Mouse (Mus musculus) liver, postnatal 0 days (tissue): Measurements from ENCODE around the gene Arpc1a. TPM values are rescaled to one million over a fixed set of nuclear protein-coding genes. Genes with fewer than 3 reads are reported as not detected.
A peak's percentile ranks its signal among the peaks of the same experiment; 100 is the strongest.

Experiments
- ATAC-seq: fragments of 200-750 bp; cut with Nextera tagmentation; 2 replicates; pipeline ENCODE4 v1.8.0; 2017; ENCODE audit warnings: mild to moderate bottlenecking, moderate library complexity
- DNase-seq: peaks from one replicate; pipeline ENCODE4 v3.0.0-alpha.2; 2016
- H3K27ac ChIP-seq: fragments of 300-500 bp; sonication (generic); 2 replicates; pipeline ENCODE4 v1.5.1; 2014; ENCODE audit warnings: antibody characterized with exemption, moderate library complexity, mild to moderate bottlenecking, low read depth
- H3K27me3 ChIP-seq: fragments of 300-500 bp; sonication (generic); 2 replicates; pipeline ENCODE4 v1.6.1; 2014; ENCODE audit warnings: low read length, control low read depth, mixed read lengths; ENCODE audit not compliant: insufficient read depth
- H3K36me3 ChIP-seq: fragments of 300-500 bp; sonication (generic); replicated peaks from 2 replicates; pipeline ENCODE4 v1.6.1; 2014; ENCODE audit warnings: mild to moderate bottlenecking, control low read depth, low read length, moderate library complexity, mixed read lengths; ENCODE audit not compliant: insufficient read depth
- H3K4me1 ChIP-seq: fragments of 300-500 bp; sonication (generic); 2 replicates; pipeline ENCODE4 v1.6.1; 2014; ENCODE audit warnings: antibody characterized with exemption, mild to moderate bottlenecking, control low read depth; ENCODE audit not compliant: insufficient read depth
- H3K4me2 ChIP-seq: fragments of 300-500 bp; sonication (generic); 2 replicates; pipeline ENCODE4 v1.6.1; 2014; ENCODE audit warnings: low read depth, mild to moderate bottlenecking, low read length, moderate library complexity, mixed read lengths
- H3K4me3 ChIP-seq: fragments of 300-500 bp; sonication (generic); 2 replicates; pipeline ENCODE4 v1.5.1; 2014; ENCODE audit warnings: low read depth, low read length
- H3K9ac ChIP-seq: fragments of 300-500 bp; sonication (generic); replicated peaks from 2 replicates; pipeline ENCODE4 v1.6.1; 2014; ENCODE audit warnings: mild to moderate bottlenecking, moderate library complexity
- H3K9me3 ChIP-seq: fragments of 300-500 bp; sonication (generic); 2 replicates; pipeline ENCODE4 v1.6.1; 2016; ENCODE audit warnings: mild to moderate bottlenecking, control low read depth, low read length, mixed read lengths
- CTCF ChIP-seq: sonication (generic); IDR thresholded peaks from 2 replicates; pipeline ENCODE4 v1.5.1; 2016; ENCODE audit warnings: antibody characterized with exemption, low read depth
- EP300 ChIP-seq: IDR thresholded peaks from 2 replicates; pipeline ENCODE4 v1.6.1; 2016; ENCODE audit warnings: antibody characterized with exemption, low read depth, mild to moderate bottlenecking
- WGBS: fragments of 180-500 bp; shearing (Covaris S2); extraction: QIAGEN DNeasy Blood & Tissue Kit; methylation state at CpG from one replicate; pipeline ENCODE4 v1.1.7; 2014; ENCODE audit not compliant: insufficient replicate concordance; 5-methylcytosine and 5-hydroxymethylcytosine counted together
- polyA plus RNA-seq: library from polyadenylated mRNA; unstranded; fragments of >200 nt; fragmentation: Nextera tagmentation; extraction: Ambion mirVana; gene quantifications from 2 replicates; pipeline ENCODE4 v1.2.1, GENCODE M21; 2015

The Arpc1a gene
- polyA plus RNA-seq, 1 experiment from 2014 or later = 51.1 TPM

DNA sequence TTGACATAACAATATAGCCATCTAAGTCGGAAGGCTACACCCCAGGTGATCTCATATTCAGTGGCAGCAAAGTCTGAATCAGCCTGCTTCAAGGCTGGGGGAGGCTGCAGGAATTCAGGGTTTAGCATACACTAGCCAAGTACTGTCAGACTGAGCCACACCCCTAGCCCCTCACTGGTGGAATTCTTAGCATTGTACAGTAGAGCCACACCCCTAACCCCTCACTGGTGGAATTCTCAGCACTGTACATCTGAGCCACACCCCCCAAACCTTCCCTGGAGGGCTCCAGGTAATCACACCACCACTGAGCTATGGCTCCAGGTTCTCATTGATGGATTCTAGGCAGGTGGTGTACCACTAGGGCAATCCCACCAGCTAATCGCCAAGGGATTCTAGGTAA lies 24.1 kb upstream of the Arpc1a start:
- Histone ChIP-seq H3K9me3 (no peaks in the 10 kb centered on the region), H3K27ac (no peak overlapping the region), H3K4me2 (no peak overlapping the region), H3K36me3 (no peaks in the 10 kb centered on the region), H3K4me1 (no peaks in the 10 kb centered on the region), H3K4me3 (no peak overlapping the region), H3K27me3 (no peaks in the 10 kb centered on the region), H3K9ac (no peak overlapping the region)
- 65% methylated on average over 2 of the region's 2 CpGs for WGBS
- no peak for TF ChIP-seq EP300
- TF ChIP-seq CTCF = no peak
- ATAC-seq (no peak), DNase-seq (no peak)

DNA sequence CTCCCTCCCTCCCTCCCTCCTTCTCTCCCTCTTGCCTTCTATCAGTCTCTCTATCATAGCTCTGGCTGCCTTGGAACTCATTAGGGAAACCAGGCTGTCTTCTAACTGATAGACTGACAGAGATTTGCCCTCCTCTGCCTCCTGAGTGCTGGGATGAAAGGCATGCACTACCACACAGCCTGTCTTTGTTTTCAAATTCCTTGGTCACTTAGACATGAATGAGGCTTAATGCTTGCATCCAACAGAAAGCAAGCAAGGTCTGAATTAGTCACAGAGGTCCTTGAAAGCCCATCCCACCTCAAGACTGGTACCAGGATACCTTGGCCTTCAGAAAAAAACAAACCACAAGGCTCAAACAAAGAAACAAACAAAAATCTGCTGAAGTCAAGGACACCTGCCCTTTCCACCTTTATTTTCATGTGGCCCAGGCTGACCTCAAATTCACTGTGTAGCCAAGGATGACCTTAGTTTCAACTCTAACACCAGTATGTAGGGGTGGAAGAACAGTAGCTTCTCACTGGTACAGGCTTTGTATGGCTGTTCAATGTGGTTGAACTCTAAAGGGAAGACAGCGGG lies 18.8 kb upstream of the Arpc1a start:
- H3K9ac ChIP-seq = no peak overlapping the region
- H3K4me2 ChIP-seq = no peak overlapping the region
- H3K9me3 ChIP-seq = no peaks in the 10 kb centered on the region
- WGBS = 88% methylated on average over 1 of the region's 1 CpGs
- H3K4me1 ChIP-seq = no peaks in the 10 kb centered on the region
- no peaks in the 10 kb centered on the region for H3K36me3 ChIP-seq
- H3K4me3 ChIP-seq = no peak overlapping the region
- ATAC-seq (no peak), DNase-seq (no peak)
- H3K27ac ChIP-seq = no peak overlapping the region
- no peak for TF ChIP-seq EP300
- TF ChIP-seq CTCF = no peak
- no peaks in the 10 kb centered on the region for H3K27me3 ChIP-seq

DNA sequence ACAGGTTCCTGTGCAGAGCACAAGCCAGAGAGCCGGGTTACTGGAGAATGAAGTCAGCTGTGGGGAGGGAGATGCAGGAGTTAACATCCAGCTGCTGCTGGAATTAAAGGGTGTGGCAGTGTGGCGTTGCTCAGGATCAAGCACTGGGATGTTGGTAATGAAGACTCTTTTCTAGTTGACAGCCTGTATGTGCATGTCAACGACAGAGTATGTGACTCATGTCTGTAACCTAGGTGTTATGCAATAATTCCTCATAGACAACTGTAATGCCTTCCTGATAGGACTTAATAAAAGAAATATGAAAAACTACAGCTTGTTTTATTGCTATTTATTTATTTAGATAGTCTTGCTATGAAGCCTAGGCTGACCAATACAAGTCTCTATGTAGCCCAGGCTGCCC lies 14.8 kb upstream of the Arpc1a start:
- no peaks in the 10 kb centered on the region for H3K9me3 ChIP-seq
- H3K27ac ChIP-seq = no peak overlapping the region
- H3K27me3 ChIP-seq = no peaks in the 10 kb centered on the region
- TF ChIP-seq EP300 (no peak), CTCF (no peak)
- H3K36me3 ChIP-seq = no peaks in the 10 kb centered on the region
- no peak overlapping the region for H3K4me2 ChIP-seq
- H3K4me1 ChIP-seq = no peaks in the 10 kb centered on the region
- H3K4me3 ChIP-seq = no peak overlapping the region
- no peak for DNase-seq
- H3K9ac ChIP-seq = no peak overlapping the region
- ATAC-seq = no peak
- WGBS = 44% methylated on average over 3 of the region's 3 CpGs

DNA sequence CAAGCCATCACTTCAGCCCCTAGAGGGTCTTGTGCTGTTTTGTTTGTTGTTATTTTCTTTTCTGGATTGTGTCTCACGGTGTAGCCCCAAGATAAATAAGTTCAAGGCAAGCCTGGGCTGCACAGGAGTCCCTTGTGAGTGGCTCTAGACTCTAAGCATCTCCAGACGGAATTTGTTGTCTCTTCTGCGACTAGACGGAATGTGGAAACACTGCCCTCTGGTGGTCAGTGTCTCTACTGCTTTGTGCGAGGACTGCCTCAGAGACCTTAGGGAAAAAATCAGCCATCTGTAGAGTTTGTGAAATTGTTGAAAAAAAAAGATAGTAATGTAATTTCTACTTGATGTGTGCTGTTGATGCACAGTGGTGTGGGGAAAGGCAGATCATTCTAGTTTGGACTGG lies 13.9 kb upstream of the Arpc1a start:
- H3K9ac ChIP-seq = no peak overlapping the region
- H3K27ac ChIP-seq = no peak overlapping the region
- H3K9me3 ChIP-seq = no peaks in the 10 kb centered on the region
- H3K4me3 ChIP-seq = no peak overlapping the region
- no peak for ATAC-seq
- no peaks in the 10 kb centered on the region for H3K36me3 ChIP-seq
- peak; percentile 88 for TF ChIP-seq CTCF
- TF ChIP-seq EP300 = no peak
- peak; percentile 74 for DNase-seq
- H3K27me3 ChIP-seq = no peaks in the 10 kb centered on the region
- H3K4me2 ChIP-seq = no peak overlapping the region
- 4% methylated on average over 5 of the region's 5 CpGs for WGBS
- H3K4me1 ChIP-seq = no peaks in the 10 kb centered on the region

DNA sequence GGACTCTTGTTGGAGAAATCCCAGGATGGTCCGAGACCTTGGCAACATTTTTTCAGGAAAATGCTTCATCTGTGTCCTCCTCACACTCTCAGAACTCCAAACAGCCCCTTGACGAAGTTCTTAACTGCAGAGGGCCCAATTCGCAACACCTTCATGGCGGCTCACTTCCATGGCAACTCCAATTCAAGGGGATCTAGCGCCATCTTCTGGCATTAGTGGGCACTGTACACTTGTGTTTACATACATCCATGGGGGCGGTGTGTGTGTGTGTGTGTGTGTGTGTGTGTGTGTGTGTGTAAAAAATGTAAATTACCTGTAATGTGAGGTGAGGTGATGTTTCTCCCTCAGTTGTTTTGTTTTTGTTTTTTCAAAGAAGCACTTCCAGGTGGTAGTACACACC lies 12.3 kb upstream of the Arpc1a start:
- no peak for TF ChIP-seq EP300
- peak; percentile 58 for TF ChIP-seq CTCF
- H3K27ac ChIP-seq = no peak overlapping the region
- 51% methylated on average over 6 of the region's 6 CpGs for WGBS

DNA sequence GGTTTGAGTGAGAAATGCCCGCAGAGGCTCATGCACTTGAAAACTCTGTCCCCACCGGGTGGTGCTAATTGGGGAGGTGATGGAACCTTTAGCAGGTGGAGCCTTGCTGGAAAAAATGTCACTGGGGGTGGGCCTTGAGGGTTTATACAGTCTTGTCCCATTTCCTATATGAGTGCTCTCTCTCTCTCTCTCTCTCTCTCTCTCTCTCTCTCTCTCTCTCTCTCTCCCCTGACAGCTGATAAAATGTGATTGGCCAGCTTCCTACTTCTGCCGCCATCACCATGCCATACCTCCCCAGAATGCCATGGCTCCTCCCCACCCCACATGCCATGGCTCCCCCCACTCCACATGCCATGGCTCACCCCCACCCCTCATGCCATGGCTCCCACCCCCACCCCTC lies 8.5 kb upstream of the Arpc1a start:
- Histone ChIP-seq H3K4me3 (no peak overlapping the region), H3K4me1 (no peaks in the 10 kb centered on the region), H3K36me3 (no peaks in the 10 kb centered on the region), H3K9ac (no peak overlapping the region), H3K4me2 (no peak overlapping the region), H3K9me3 (no peaks in the 10 kb centered on the region), H3K27ac (no peak overlapping the region), H3K27me3 (no peaks in the 10 kb centered on the region)
- 44% methylated on average over 3 of the region's 3 CpGs for WGBS
- no peak for DNase-seq
- TF ChIP-seq EP300 = no peak
- TF ChIP-seq CTCF = no peak
- ATAC-seq = no peak

More for the DNA sequence above, 12.3 kb upstream of the Arpc1a start:
- Histone ChIP-seq H3K9ac (no peak overlapping the region), H3K36me3 (no peaks in the 10 kb centered on the region), H3K4me2 (no peak overlapping the region), H3K4me3 (no peak overlapping the region), H3K27me3 (no peaks in the 10 kb centered on the region), H3K9me3 (no peaks in the 10 kb centered on the region), H3K4me1 (no peaks in the 10 kb centered on the region)
- ATAC-seq (no peak), DNase-seq (peak; percentile 25)
